Mouse (Mus musculus) liver, postnatal 0 days (tissue): Measurements from ENCODE around the gene Zmynd11.

ENCODE experiments used
- CTCF ChIP-seq: sonication (generic); IDR thresholded peaks from 2 replicates; pipeline ENCODE4 v1.5.1; 2016; ENCODE audit warnings: antibody characterized with exemption, low read depth
- EP300 ChIP-seq: IDR thresholded peaks from 2 replicates; pipeline ENCODE4 v1.6.1; 2016; ENCODE audit warnings: antibody characterized with exemption, low read depth, mild to moderate bottlenecking

DNA sequence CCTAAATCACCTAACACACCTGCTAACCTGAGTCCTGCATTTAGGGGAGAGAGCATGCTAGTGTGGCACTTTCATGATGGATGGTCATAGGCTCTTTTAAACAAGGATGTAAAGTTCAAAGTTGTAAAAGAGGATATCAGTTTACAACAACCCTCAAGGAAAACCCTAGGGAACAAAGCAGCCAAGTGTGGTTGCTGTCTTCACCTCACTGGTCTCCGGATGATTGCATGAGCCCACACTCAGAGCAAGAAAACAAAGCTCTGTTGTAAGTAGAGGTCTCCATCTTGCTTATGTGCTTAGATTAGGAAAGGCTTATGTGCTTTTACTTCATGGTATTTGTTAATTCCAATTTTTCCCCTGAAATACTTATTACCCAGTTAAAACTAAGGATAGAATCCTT, 104.4 kb downstream of the Zmynd11 start:
- TF ChIP-seq EP300, result no peak
- TF ChIP-seq CTCF, result no peak
